Mouse (Mus musculus) liver, embryonic 14 days (tissue): ENCODE measurements around the gene Fam196a. TPM values are rescaled to one million over a fixed set of nuclear protein-coding genes. Genes with fewer than 3 reads are reported as not detected.

Experiments
- polyA plus RNA-seq: library from polyadenylated mRNA; depleted of rRNA; stranded (reverse); fragments of >200 nt; gene quantifications from 2 replicates; pipeline ENCODE4 v1.2.3, GENCODE M21; 2012; rRNA removed

Gene Fam196a
- polyA plus RNA-seq, result 0.02 TPM in 1 of 2 replicates, not detected in the other

DNA sequence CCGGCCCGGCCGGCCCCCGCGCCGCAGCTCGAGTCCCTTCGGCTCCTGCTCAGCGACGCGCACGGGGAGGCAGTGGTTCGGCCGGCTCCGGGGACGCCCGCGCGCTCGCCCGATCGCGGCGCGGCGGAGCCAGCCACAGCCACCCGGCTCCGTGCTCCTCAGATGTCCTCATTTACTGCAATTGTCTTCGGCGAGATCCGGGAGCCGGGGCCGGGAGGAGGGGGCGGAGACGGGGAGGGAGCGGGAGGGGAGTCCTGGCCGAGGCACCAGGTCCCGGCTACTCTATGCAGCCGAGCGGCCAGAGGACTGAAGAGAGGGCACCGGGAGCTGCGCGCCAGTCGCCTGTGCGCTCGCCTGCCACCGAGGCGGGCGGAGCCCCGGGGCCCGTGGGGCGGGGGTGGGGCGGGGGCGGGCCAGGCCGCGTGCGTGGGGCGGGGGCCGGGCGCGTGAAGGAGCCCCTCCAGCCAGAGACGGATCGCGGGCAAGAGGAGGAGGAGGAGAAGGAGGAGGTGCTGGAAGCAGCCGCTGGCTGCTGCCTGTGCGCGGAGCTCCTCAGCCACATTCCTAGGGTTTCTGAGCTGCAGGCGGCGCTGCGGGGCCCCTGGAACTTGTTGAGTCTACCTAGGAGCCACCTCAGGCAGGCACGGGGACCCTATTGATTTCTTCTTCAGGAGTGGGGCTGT, at the start of gene Fam196a:
Fam196a (minus strand) TSS at position 504 of the 683 bp plus-strand sequence.

